Mouse (Mus musculus): ENCODE data around the gene Teddm1a.

Gene Teddm1a

GRCm38 (mm10) chr1:153905884-153906283 lies 14.3 kb downstream of the Teddm1a start:
- no peak for DNase-seq

DNA sequence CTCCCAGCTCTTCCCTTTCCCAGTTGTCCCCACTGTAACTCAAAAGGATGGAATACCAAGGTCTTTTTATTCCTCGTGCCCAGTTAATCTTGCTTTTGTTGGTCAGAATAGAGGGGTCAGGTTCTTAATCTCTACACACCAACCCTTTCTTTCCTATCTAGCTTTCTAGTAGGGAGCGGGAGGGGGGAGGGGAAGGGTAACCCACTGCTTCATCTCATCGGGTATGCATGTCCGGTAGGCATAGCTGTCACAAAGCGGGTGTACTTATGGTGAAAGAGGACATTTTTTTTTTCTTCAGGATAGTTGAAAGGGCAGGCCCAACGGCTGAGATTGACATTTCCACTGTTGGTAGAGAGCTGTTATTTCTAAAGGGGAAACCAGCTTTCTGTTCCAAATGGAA lies 16.7 kb downstream of the Teddm1a start:
- DNase-seq, result no peak

- DNase-seq, result no peak
Measured at GRCm38 (mm10) chr1:153908741-153909140, 17.2 kb downstream of the Teddm1a start.

DNA sequence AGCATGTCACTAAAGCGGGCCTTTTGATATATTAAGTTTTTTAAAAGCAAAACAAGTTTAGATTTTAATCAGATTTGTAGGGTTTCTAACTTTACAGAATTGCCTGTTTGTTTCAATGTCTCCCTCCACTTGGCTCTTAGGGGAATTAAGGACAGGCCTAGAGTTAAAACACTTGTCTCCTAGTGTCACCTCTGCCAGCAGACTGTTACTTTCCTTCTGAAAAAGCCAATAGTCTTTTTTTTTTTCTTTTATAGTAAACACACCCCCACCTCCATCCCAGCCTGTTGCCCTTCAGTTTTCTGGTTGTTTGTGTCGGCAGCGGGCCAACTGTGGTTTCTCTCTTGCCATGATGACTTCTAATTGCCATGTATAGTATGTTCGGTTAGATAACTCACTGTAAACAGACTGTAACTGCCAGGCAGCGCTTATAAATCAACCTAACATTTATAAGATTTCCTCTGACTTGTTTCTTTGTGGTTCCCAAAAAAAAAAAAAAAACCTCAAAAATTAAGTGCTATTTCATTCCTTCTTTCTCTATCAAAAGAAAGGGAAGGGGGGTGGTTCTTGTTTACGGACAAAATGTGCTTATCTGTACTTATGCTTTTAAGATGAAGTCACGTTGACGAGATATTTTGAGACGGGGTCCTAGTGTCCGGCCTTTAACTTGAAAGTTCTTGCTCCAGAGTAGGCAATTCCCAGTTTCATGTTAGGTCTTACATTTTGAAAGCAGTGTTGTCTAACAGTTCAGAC lies 17.8 kb downstream of the Teddm1a start:
- DNase-seq, result no peak

GRCm38 (mm10) chr1:153909963-153910291 lies 18.4 kb downstream of the Teddm1a start:
- no peak for DNase-seq

GRCm38 (mm10) chr1:153910423-153910822 lies 18.9 kb downstream of the Teddm1a start:
- no peak for DNase-seq

DNA sequence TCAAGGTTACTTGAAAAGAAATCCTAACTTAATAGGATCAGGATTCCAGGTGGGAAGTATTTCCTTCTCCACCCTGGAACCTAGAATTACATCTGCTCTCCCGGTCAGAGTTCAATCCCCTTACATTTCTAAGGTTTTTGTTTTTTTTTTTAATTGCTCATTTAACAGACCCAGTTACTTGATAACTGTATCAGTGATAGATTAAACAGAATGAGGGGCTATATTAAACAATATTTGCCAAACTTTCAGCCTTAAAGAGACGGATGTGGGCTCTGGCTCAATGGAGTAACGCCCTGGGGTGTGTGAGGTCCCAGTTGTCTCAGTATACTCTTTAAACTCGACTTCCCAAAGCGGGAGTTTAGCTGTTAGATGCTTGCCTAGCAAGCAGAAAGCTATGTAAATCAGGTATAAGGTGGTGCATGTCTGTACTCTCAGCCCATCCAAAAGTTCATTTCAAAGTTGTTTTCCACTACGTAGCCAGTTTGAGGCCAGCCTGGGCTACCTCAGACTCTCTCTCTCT lies 19.8 kb downstream of the Teddm1a start:
- no peak for DNase-seq

- DNase-seq, result no peak
Measured at GRCm38 (mm10) chr1:153913869-153914268, 22.3 kb downstream of the Teddm1a start.

- no peak for DNase-seq
Measured at GRCm38 (mm10) chr1:153918521-153919206, 27.1 kb downstream of the Teddm1a start.

DNA sequence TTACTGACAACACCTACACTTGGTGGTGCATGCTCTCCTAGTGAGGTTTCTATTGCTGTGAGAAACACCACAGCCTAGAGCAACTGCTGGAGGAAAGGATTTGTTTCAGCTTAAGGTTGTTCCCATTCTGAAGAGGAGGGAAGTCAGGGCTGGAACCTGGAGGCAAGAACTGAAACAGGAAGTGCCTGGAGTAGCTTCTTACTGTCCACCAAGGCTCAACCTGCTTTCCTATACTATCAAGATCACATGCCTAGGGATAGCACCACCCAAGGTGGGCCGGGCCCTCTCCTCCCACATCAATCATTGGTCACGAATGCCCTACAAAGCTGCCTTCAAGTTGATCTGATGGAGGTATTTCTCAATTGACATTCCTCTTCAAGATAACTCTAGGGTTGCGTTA lies 30.1 kb downstream of the Teddm1a start:
- no peak for DNase-seq

DNA sequence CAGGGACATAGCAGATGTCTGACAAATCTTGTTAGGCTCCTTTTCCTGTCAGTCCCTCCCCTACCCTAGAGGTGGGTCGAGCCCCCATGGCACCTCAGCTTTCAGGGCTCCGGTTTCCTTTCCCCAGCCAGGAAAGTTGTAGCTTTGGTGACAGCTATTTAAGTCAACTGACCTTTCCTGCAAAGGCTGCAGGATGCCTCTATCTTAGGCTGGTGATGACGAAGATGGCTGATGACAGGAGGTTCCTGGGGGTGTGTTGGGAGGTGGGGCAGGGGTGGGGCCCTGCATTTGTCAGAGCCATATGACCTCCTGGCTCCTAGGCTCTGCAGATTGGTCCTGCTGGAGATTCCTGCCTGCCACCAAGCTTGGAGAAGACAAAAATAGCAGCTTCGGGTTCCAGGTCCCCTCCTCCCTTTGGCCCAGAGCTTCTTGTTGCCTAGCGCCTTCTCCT lies 31.1 kb downstream of the Teddm1a start:
- DNase-seq, result no peak

DNA sequence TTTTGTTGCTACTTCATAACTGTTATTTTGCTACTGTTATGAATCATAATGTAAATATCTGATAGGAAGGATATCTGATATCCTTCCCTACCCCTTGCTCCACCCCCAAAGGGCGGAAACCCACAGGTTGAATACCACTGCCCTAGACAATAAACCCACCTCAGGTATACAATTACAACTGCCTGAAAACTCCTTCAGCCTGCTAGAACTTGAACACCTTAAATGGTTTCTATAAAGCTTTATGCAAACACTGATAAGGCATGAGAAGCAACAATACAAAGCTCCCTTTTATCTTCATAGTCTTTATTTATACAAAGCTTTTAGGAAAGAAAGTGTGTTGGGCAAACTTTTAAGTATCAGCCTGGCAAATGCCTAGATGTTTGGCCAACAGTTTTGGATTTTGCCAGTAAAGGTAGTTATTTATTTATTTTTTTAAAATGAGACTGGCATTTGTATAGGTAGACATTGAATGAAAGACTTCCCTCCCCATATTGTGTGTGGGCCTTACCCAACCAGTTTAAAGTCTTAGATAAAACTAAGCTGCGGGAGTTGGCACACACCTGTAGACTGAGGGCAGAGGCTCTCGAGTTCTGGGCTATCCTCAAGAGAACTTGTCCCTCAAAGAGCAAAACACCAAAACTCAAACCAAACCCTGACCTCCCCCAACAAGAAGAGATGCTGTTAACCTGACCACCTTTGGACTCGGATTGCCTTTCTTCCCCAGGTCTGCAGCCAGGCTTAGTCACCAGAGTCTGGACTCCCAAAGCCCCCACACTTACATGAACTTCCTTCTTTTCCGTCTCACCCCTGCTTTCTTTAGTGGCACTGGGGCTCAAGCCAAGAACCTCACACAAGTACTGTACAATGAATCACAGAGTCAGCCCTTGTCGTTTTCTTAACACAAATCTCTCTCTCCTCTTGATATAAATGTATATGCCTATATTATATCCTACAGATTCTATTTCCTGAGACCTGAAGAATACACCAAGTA lies 33.1 kb downstream of the Teddm1a start:
- DNase-seq, result no peak

DNA sequence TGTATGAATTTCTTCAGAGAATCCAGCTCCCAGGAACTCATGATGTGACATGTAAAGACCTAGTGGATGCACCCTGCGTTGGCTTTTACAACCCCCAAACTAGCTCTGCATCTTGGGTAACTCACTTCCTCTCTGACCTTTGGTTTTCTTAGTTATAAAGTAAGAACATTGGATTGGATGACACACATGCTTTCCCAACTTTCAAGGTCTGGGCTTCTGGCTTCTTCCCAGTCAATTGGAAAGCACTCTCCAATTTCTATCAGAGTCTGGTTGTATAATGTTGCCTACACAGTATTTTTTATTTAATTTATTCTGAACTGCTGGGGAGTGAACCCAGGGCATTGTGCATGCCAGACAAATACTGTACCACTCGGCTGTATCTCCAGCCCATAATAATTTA lies 38.9 kb downstream of the Teddm1a start:
- DNase-seq, result no peak

GRCm38 (mm10) chr1:153933772-153934171 lies 42.2 kb downstream of the Teddm1a start:
- no peak for DNase-seq

- no peak for DNase-seq
Measured at GRCm38 (mm10) chr1:153935844-153936380, 44.4 kb downstream of the Teddm1a start.

GRCm38 (mm10) chr1:153937025-153937424 lies 45.5 kb downstream of the Teddm1a start:
- DNase-seq, result no peak

- no peak for DNase-seq
Measured at GRCm38 (mm10) chr1:153940986-153941385, 49.4 kb downstream of the Teddm1a start.
